Mouse (Mus musculus): ENCODE results near the gene Depdc5. TPM values are rescaled to one million over a fixed set of nuclear protein-coding genes. Genes with fewer than 3 reads are reported as not detected.
"Not testable (repeated sequence)": the region's sequence is repeated elsewhere in the genome, so short reads cannot be mapped to it uniquely, and the experiment has no call there.

The Depdc5 gene
- total RNA-seq, 2 experiments from 2014 or later = 21.5 to 22.0 TPM

DNA sequence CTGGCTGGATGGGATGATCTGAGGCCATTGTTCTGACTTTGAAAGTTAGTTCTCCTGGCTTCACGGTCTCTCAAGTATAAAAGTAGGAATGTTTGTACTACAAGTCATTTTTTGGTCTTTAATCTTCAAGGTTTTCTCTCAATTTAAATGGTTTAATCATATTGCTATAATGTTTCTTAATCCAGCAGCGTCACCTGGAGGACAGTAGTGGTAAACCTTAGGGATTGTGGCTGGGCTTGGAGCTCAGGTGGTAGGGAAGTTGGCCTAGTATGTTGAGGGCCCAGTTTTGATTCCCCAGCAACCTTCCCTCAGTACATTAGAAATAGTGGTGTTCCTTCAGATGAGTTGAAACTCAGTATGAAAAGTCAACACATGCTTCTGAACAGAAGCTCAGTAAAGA lies 158.1 kb downstream of the Depdc5 start:
- DNase-seq = peak in 1 of 2 experiments; percentile 41
- intact Hi-C loops (cut with DNase I) = loop anchor here (5.0 kb wide), 1 partner anchor 69 kb away; no protein-coding TSS in a partner anchor

DNA sequence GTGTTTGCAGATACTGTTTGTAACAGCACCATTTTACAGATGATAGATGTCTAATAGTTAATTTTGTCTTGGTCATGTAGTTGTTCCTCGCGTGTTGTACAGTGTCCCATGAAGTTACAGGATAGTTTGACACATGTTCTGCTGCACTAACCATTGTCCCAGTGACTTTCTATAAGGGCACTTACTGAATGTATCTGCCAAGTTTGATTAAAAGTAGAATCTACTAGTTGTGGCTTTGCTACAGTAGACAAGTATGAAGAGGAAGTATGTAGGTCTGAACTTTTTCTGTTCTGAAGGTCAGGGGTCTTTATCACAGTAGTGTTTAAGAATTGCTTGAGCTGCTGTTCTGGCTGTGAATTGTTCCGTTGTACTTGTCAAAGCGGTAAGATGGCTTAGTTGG lies 159.8 kb downstream of the Depdc5 start:
- intact Hi-C loops (cut with DNase I) = loop anchor here (5.0 kb wide), 1 partner anchor 71 kb away; no protein-coding TSS in a partner anchor
- DNase-seq = no peak

GRCm38 (mm10) chr5:33024474-33024873 lies 161.0 kb downstream of the Depdc5 start:
- intact Hi-C loops (cut with DNase I) = loop anchor here (5.0 kb wide), 1 partner anchor 72 kb away; no protein-coding TSS in a partner anchor
- no peak for DNase-seq

GRCm38 (mm10) chr5:33028656-33029055 lies 165.2 kb downstream of the Depdc5 start:
- no peak for DNase-seq
- intact Hi-C loops (cut with DNase I) = no loop called here

DNA sequence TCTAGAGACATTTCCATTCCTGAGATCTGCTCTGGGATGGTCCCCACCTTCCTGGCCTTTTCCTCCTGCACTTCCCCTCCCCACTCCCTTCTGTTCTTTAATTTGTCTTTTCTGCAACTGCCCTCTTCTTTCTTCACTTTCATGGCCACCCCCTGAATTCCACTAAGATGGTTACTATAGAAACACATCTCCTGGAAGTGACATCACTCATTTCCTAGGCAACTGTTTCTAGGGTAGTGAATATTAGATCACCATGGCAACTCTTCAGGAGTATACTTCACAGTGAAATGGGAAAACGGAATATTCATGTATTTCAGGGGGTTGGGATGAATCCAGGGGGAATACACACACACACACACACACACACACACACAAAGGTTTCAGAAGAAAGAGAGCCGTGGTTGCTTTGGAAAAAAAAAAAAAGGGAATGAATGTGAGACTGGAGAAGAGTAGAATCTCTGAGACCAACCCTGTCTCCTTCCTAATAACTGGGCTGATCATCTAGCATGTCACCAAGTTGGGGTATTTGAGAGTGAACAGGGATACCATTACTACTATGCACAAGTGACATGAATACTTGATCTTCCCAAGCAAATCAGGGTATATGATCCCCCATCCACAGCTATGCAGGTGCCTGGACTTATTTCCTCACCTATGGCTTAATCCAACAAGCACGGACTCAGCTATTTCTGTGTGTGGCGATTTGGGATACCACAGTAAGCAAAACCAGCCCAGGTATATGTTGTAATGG lies 167.1 kb downstream of the Depdc5 start:
- intact Hi-C loops (cut with DNase I) = loop anchor here (5.0 kb wide), 2 partner anchors 98 to 313 kb away; no protein-coding TSS in a partner anchor
- DNase-seq = no peak

GRCm38 (mm10) chr5:33032036-33032773 lies 168.7 kb downstream of the Depdc5 start:
- no peak for DNase-seq
- intact Hi-C loops (cut with DNase I) = loop anchor here (2.0 to 5.0 kb wide), 4 partner anchors 41 to 315 kb away; no protein-coding TSS in a partner anchor

DNA sequence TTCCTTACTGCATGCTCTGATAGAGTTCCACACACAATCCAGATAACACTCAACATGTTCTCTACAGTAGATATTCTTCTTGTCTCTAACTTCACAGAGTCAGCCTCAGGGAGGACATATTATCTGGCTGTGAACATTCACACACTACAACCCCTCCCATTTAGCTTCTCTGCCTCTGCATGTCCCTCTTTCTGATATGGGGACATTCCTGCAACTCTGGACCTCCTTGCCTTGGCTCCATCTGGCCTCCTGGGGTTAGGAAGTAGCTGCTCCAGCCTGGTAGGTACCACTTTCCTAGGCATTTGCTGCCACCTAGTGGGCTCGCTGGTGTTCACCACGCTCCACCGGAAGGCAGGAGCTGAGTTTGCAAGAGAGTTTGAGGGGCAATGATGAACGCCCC lies 169.6 kb downstream of the Depdc5 start:
- intact Hi-C loops (cut with DNase I) = loop anchor here (2.0 to 5.0 kb wide), 4 partner anchors 42 to 316 kb away; no protein-coding TSS in a partner anchor

DNA sequence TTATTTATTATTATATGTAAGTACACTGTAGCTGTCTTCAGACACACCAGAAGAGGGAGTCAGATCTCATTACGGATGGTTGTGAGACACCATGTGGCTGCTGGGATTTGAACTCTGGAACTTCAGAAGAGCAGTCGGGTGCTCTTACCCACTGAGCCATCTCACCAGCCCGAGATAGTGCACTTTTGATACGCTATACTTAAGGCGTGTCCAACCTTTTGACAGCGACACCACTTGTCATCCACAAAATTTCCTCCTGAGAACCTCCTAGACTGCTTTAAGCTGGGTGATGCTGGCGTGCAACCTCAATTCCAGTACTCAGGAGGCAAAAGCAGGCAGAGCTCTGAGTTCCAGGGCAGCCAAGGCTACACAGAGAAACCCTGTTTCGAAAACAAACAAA lies 170.1 kb downstream of the Depdc5 start:
- intact Hi-C loops (cut with DNase I) = loop anchor here (2.0 to 5.0 kb wide), 4 partner anchors 43 to 316 kb away; no protein-coding TSS in a partner anchor
- not testable (repeated sequence) for DNase-seq

More for the DNA sequence above, 169.6 kb downstream of the Depdc5 start:
- DNase-seq = peak; percentile 84 to 90

DNA sequence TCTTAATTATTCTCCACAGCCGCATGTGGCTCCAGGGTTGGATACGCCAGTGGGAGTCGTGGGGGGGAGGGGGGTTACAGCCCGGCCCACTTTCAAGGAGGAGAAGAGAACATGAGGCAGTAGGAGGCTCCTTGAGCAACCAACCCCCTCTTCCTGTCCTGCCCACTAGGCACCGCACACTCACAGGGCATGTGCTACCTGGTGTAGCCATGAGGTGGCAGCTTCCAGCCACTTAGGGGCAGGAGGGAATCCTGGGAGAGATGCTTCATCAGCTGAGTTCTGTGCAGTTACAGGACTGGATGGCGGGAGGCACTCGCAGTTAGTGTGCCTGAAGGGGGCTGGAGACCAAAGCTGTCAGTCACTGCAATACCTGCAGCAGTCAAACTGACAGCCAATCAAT lies 170.6 kb downstream of the Depdc5 start:
- DNase-seq = no peak
- intact Hi-C loops (cut with DNase I) = loop anchor here (5.0 kb wide), 2 partner anchors 102 to 317 kb away; no protein-coding TSS in a partner anchor

GRCm38 (mm10) chr5:33034916-33035315 lies 171.4 kb downstream of the Depdc5 start:
- DNase-seq = no peak
- intact Hi-C loops (cut with DNase I) = loop anchor here (5.0 kb wide), 2 partner anchors 103 to 318 kb away; no protein-coding TSS in a partner anchor

DNA sequence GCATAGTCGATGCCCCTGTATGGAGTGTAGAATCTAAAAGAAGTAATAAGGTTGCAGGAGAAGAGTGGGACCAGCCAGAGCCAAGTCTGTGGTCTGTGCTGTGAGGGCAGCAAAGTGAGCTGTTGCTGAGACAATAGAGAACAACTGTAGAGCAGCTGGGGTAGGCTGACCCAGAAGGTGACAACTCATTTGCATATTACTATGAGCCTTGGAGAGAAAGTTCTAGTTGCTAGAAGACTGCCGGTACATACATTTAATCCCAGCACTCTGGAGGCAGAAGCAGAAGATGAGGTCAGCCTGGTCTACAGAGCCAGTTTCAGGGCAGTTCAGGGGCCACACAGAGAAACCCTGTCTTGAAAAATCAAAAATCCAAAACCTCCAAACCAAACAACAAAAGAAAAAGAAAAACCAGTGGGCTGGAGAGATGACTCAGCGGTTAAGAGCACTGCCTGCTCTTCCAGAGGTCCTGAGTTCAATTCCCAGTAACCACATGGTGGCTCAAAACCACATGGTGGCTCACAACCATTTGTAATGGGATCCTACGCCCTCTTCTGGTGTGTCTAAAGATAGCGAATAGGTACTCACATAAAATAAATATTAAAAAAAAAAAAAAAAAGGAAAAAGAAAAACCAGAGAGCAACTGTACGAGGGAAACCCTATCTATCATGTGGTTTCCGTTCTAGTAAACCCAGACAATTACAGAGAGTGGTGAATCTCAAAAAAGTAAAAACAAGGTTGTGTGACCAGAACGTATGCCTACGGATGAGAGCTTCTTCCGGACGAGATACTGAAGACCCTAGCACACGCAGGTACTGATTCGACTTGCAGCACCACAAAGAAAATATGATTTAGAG lies 175.4 kb downstream of the Depdc5 start:
- DNase-seq = no peak
- intact Hi-C loops (cut with DNase I) = loop anchor here (1.0 kb wide), 1 partner anchor 104 kb away; no protein-coding TSS in a partner anchor

DNA sequence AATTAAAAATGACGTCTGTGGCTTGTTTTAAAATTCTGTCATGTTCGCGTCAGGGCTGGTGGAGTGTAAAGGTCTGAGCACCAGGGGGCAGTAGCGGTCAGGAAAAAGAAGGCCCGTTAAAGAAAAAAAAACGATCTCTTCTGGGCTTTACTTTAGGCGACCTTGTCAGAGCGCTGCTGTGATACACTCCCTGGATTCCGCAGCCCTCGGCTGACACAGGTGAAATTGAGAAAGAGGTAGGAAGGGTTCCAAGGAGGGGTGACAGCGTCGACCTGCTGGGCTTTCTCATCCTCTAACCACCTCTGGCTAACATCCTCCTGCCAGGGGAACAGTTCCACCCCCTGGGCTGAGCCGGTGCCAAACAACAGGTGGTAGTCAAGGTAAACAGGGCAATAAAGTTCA lies 176.0 kb downstream of the Depdc5 start:
- intact Hi-C loops (cut with DNase I) = loop anchor here (1.0 kb wide), 1 partner anchor 104 kb away; no protein-coding TSS in a partner anchor
- peak; percentile 68 to 86 for DNase-seq

DNA sequence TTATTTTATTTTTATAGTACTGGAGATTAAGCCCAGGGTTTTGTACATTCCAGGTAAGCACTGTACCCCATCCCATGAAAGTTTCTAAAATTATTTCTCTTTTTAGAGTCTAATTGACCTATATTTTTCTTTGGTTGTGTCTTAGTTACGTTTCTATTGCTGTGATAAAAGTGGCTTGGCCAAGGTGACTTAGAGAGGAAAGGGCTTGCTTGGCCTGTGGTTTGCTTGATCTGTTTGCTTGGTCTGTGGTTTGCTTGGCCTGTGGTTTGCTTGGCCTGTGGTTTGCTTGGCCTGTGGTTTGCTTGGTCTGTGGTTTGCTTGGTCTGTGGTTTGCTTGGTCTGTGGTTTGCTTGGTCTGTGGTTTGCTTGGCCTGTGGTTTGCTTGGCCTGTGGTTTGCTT lies 177.2 kb downstream of the Depdc5 start:
- DNase-seq; intact Hi-C loops (cut with DNase I): not testable (repeated sequence)

DNA sequence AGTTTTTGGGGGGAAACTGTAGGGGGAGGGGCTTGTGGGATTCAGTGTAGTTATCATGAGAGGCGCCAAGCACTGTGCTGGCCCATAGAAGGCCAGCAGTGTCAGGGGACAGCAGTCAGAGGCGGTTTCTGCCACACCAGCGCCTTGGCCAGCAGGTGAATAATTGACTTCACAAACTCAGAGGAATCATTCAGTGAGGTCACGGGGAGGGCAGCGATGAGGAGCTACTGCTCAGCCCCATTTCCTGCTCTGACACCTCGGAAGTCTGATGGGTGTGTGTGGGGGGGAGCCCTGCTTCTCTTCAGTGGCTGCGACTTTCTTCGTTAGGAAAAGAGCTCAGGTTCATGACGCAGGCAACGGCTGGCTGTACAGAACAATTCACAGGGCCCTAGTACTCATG lies 179.9 kb downstream of the Depdc5 start:
- no peak for DNase-seq
- intact Hi-C loops (cut with DNase I) = no loop called here

Other genes with a start within 250 kb of the Depdc5 start
- 10 to 100 TPM; 32.1 to 36.6 TPM for gene Pisd, start 78.1 kb upstream of the Depdc5 start, total RNA-seq (2021)
- gene Gm20671, start 36.6 kb upstream of the Depdc5 start, total RNA-seq (2021) = under 1 TPM in 1 of 2 experiments, not detected in 1; 0.37 TPM
- 10 to 100 TPM; 13.7 to 14.1 TPM for gene Prr14l, start 9.4 kb upstream of the Depdc5 start, total RNA-seq (2021)
- gene Ywhah, start 155.1 kb downstream of the Depdc5 start, total RNA-seq (2021) = 100 to 1,000 TPM; 151 to 160 TPM
- under 1 TPM in 1 of 2 experiments, not detected in 1; 0.05 TPM for gene Slc5a1, start 240.5 kb downstream of the Depdc5 start, total RNA-seq (2021)

Data from heart, postnatal 10 days (tissue).